Mouse (Mus musculus) hindbrain, embryonic 14.5 days (tissue): ENCODE data around the gene Actl10. TPM values are rescaled to one million over a fixed set of nuclear protein-coding genes. Genes with fewer than 3 reads are reported as not detected.
A peak's percentile ranks its signal among the peaks of the same experiment; 100 is the strongest.

Experiments
- ATAC-seq: fragments of 200-750 bp; cut with Nextera tagmentation; 2 replicates; pipeline ENCODE4 v1.8.0; 2017; ENCODE audit warnings: moderate number of reproducible peaks, mild to moderate bottlenecking, moderate TSS enrichment, moderate library complexity; ENCODE audit not compliant: low FRiP score
- DNase-seq: peaks from one replicate; pipeline ENCODE4 v3.0.0-alpha.2; 2015; ENCODE audit warnings: low spot score
- H3K27ac ChIP-seq: fragments of 300-500 bp; sonication (generic); 2 replicates; pipeline ENCODE4 v1.5.1; 2014; ENCODE audit warnings: mild to moderate bottlenecking, moderate library complexity
- H3K27me3 ChIP-seq: fragments of 300-500 bp; sonication (generic); 2 replicates; pipeline ENCODE4 v1.6.1; 2014; ENCODE audit warnings: mild to moderate bottlenecking, low read length, mixed read lengths; ENCODE audit not compliant: control insufficient read depth, insufficient read depth
- H3K36me3 ChIP-seq: fragments of 300-500 bp; sonication (generic); replicated peaks from 2 replicates; pipeline ENCODE4 v1.6.1; 2014; ENCODE audit not compliant: control insufficient read depth, insufficient read depth
- H3K4me1 ChIP-seq: fragments of 300-500 bp; sonication (generic); replicated peaks from 2 replicates; pipeline ENCODE4 v1.6.1; 2014; ENCODE audit warnings: antibody characterized with exemption, low read length, mixed read lengths; ENCODE audit not compliant: control insufficient read depth, insufficient read depth
- H3K4me2 ChIP-seq: fragments of 300-500 bp; sonication (generic); replicated peaks from 2 replicates; pipeline ENCODE4 v1.6.1; 2014; ENCODE audit warnings: mild to moderate bottlenecking, moderate library complexity
- H3K4me3 ChIP-seq: fragments of 300-500 bp; sonication (generic); replicated peaks from 2 replicates; pipeline ENCODE4 v1.5.1; 2014; ENCODE audit warnings: mild to moderate bottlenecking, low read length
- H3K9ac ChIP-seq: fragments of 300-500 bp; sonication (generic); 2 replicates; pipeline ENCODE4 v1.6.1; 2014
- H3K9me3 ChIP-seq: fragments of 300-500 bp; sonication (generic); 2 replicates; pipeline ENCODE4 v1.6.1; 2016; ENCODE audit warnings: low read length; ENCODE audit not compliant: control insufficient read depth
- WGBS: fragments of 180-500 bp; shearing (Covaris S2); extraction: QIAGEN DNeasy Blood & Tissue Kit; methylation state at CpG from one replicate; pipeline ENCODE4 v1.1.7; 2014; 5-methylcytosine and 5-hydroxymethylcytosine counted together
- polyA plus RNA-seq: library from polyadenylated mRNA; unstranded; fragments of >200 nt; fragmentation: Nextera tagmentation; extraction: Ambion mirVana; gene quantifications from 2 replicates; pipeline ENCODE4 v1.2.1, GENCODE M21; 2014

Actl10 gene
- polyA plus RNA-seq, 1 experiment from 2014 or later = 0.12 TPM

- ATAC-seq = no peak
- Histone ChIP-seq H3K9me3 (no peaks in the 10 kb centered on the region), H3K4me1 (peaks cover 2% of the 10 kb centered on the region; the same call in 1 of the 2 replicates), H3K4me3 (no peak overlapping the region), H3K9ac (no peak overlapping the region), H3K36me3 (no peaks in the 10 kb centered on the region), H3K4me2 (no peak overlapping the region), H3K27ac (no peak overlapping the region), H3K27me3 (no peaks in the 10 kb centered on the region)
- 76% methylated on average over 8 of the region's 8 CpGs for WGBS
- DNase-seq = no peak
These were observed 20.4 kb downstream of the Actl10 start for GRCm38 (mm10) chr2:154571976-154572375.

DNA sequence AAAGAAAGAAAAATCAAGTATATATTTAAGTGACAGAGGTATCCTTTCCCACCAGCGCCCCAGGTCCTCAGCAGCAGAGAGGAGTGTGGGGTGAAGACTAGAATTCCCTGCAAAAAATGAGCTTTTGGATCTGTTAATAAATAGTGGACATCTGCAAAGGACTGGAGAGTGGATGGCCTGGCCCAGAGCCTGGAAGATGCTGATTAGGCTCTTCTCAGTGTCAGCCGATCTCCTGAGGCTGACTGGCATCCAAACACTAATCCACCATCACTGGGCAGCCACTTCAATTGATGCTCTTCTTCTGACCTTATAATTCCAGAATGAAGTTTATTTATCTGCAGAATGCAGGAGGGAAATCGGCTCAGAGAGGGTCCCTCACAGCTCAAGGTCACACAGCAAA is 21.4 kb downstream of the Actl10 start:
- Histone ChIP-seq H3K9me3 (no peaks in the 10 kb centered on the region), H3K4me3 (no peak overlapping the region), H3K9ac (no peak overlapping the region), H3K4me1 (peaks cover 11% of the 10 kb centered on the region), H3K4me2 (no peak overlapping the region), H3K36me3 (no peaks in the 10 kb centered on the region), H3K27me3 (no peaks in the 10 kb centered on the region), H3K27ac (no peak overlapping the region)
- DNase-seq (no peak), ATAC-seq (no peak)
- WGBS = 78% methylated on average over 3 of the region's 3 CpGs

GRCm38 (mm10) chr2:154574271-154574670 is 22.7 kb downstream of the Actl10 start:
- Histone ChIP-seq H3K36me3 (no peaks in the 10 kb centered on the region), H3K27ac (no peak overlapping the region), H3K27me3 (no peaks in the 10 kb centered on the region), H3K4me2 (no peak overlapping the region), H3K4me1 (peaks cover 11% of the 10 kb centered on the region), H3K4me3 (no peak overlapping the region), H3K9me3 (no peaks in the 10 kb centered on the region), H3K9ac (no peak overlapping the region)
- ATAC-seq (no peak), DNase-seq (no peak)
- 17% methylated on average over 7 of the region's 7 CpGs for WGBS

DNA sequence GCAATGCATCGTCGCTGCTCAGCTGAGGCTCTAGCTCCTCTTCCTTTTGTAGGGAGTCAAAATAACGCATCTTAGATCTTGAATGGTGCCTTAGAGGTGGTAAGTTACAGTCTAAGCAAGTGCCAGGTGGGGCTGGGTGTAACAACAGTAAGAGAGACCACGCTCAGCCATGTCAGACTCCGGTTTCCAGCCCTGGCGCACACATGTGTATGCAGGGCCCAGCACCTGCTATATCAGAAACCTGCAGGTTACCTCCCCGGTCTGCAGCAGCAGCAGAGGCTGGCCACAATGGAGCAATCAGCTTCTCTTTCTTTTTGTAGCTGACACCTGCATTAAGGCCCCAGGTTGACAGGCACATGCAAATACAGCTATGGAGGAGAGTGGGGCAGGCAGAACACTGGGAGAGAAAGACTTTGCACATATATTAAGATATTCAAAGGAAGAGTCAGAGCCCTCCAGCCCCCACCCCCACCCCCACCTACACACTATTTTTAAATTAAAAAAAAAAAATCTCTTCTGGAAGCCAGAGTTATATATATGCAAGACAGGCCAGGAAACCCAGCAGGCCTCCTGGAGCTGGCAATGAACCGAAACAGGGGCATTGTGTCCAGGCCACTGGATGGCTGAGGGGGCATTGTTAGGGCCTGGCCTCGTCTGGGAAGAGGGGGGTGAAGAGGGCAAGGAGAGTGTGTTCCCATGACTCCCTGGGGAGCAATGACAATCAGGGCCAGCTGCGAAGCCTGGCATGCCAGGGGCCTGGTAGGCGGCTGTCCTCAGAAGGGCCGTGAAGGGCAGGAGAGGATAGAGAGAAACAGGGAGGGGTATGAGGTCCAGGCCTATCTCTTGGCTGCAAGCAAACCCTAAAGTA is 25.5 kb downstream of the Actl10 start:
- Histone ChIP-seq H3K9me3 (no peaks in the 10 kb centered on the region), H3K27me3 (no peaks in the 10 kb centered on the region), H3K27ac (peak overlapping the region; percentile 43), H3K4me3 (no peak overlapping the region), H3K36me3 (no peaks in the 10 kb centered on the region), H3K9ac (peak overlapping the region; percentile 24; the same call in 1 of the 2 replicates), H3K4me1 (peaks cover 11% of the 10 kb centered on the region), H3K4me2 (no peak overlapping the region)
- no peak for DNase-seq
- ATAC-seq = peak; percentile 40; the same call in 1 of the 2 replicates
- 17% methylated on average over 12 of the region's 12 CpGs for WGBS

DNA sequence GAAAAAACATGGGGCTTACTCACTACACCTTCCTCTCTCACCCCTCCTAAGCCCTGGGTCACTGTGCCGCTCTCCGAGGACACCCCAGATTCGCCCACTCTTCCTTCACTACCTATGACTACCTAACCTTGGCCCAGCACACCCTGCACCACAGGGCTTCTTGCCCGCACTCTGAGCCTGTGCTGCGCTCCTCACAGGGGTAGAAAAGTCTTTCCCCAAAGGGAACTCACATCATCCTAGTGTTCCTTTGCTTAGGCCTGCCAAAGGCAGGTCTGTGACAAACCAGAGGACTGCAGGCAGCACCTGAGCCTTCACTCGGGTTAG is 26.1 kb downstream of the Actl10 start:
- H3K27ac ChIP-seq = peak overlapping the region; percentile 43; the same call in 1 of the 2 replicates
- no peak for DNase-seq
- ATAC-seq = 0 out of 2 replicates have a peak, but pooled peaks have one; percentile 24
- peak overlapping the region; percentile 24; the same call in 1 of the 2 replicates for H3K9ac ChIP-seq
- H3K27me3 ChIP-seq = no peaks in the 10 kb centered on the region
- no peak overlapping the region for H3K4me3 ChIP-seq
- 40% methylated on average over 6 of the region's 6 CpGs for WGBS
- H3K9me3 ChIP-seq = no peaks in the 10 kb centered on the region
- H3K4me2 ChIP-seq = no peak overlapping the region
- H3K36me3 ChIP-seq = no peaks in the 10 kb centered on the region
- peaks cover 11% of the 10 kb centered on the region for H3K4me1 ChIP-seq

GRCm38 (mm10) chr2:154580586-154580985 is 29.0 kb downstream of the Actl10 start:
- no peak for DNase-seq
- no peak overlapping the region for H3K9ac ChIP-seq
- H3K4me2 ChIP-seq = no peak overlapping the region
- no peaks in the 10 kb centered on the region for H3K27me3 ChIP-seq
- H3K4me3 ChIP-seq = no peak overlapping the region
- H3K27ac ChIP-seq = no peak overlapping the region
- no peak for ATAC-seq
- 76% methylated on average over 8 of the region's 8 CpGs for WGBS
- H3K4me1 ChIP-seq = peaks cover 26% of the 10 kb centered on the region
- H3K36me3 ChIP-seq = no peaks in the 10 kb centered on the region
- H3K9me3 ChIP-seq = no peaks in the 10 kb centered on the region

DNA sequence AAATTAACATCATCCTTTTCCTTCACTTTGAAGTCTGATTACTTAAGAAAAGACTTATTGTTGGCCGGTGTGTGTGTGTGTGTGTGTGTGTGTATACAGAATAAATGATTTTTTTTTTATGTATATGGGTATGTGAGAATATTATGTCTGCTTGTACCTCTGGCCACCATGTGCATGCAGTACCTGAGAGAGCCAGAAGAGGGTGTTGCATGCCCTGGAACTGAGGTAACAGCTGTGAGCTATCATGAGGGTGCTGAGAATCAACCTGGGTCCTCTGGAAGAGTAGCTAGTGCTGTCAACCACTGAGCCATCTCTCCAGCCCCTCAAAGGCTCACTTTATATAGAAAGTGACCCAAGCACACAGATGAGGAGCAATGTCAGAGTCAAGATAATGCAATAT is 29.8 kb downstream of the Actl10 start:
- no peak overlapping the region for H3K27ac ChIP-seq
- H3K9ac ChIP-seq = no peak overlapping the region
- H3K4me1 ChIP-seq = peaks cover 26% of the 10 kb centered on the region
- no peaks in the 10 kb centered on the region for H3K36me3 ChIP-seq
- no peak overlapping the region for H3K4me3 ChIP-seq
- DNase-seq (no peak), ATAC-seq (no peak)
- H3K27me3 ChIP-seq = no peaks in the 10 kb centered on the region
- no peaks in the 10 kb centered on the region for H3K9me3 ChIP-seq
- WGBS = 97% methylated on average over 1 of the region's 1 CpGs
- no peak overlapping the region for H3K4me2 ChIP-seq

GRCm38 (mm10) chr2:154583906-154584872 is 32.6 kb downstream of the Actl10 start:
- H3K4me3 ChIP-seq = no peak overlapping the region
- no peaks in the 10 kb centered on the region for H3K27me3 ChIP-seq
- peak overlapping the region; percentile 40; the same call in 1 of the 2 replicates for H3K27ac ChIP-seq
- ATAC-seq (peak; percentile 79), DNase-seq (peak; percentile 54)
- peaks cover 15% of the 10 kb centered on the region for H3K4me1 ChIP-seq
- no peak overlapping the region for H3K9ac ChIP-seq
- no peak overlapping the region for H3K4me2 ChIP-seq
- no peaks in the 10 kb centered on the region for H3K9me3 ChIP-seq
- H3K36me3 ChIP-seq = no peaks in the 10 kb centered on the region; the same call in 1 of the 2 replicates
- WGBS = 37% methylated on average over 15 of the region's 15 CpGs
